Mouse (Mus musculus) left cerebral cortex, postnatal 36 days (tissue): ENCODE measurements around the gene Olfr92. TPM values are rescaled to one million over a fixed set of nuclear protein-coding genes. Genes with fewer than 3 reads are reported as not detected.
"Not testable (repeated sequence)": the region's sequence is repeated elsewhere in the genome, so short reads cannot be mapped to it uniquely, and the experiment has no call there.

Experiments used
- DNase-seq, 2 experiments: peaks; one replicate each; pipeline ENCODE4 v3.0.0; 2021 to 2022; ENCODE audit warnings: low spot score in 2 of 2, mixed read lengths in 1 of 2
- intact Hi-C: fragments of 180-260 bp; cut with DNase I; formaldehyde crosslinking; loops from one replicate; pipeline ENCODE4 v1.15.1; 2025
- total RNA-seq, 2 experiments: library from RNA; stranded (reverse); gene quantifications; 2 replicates each; pipeline ENCODE4 v1.2.3; 2021

Olfr92 gene
- not detected for total RNA-seq

DNA sequence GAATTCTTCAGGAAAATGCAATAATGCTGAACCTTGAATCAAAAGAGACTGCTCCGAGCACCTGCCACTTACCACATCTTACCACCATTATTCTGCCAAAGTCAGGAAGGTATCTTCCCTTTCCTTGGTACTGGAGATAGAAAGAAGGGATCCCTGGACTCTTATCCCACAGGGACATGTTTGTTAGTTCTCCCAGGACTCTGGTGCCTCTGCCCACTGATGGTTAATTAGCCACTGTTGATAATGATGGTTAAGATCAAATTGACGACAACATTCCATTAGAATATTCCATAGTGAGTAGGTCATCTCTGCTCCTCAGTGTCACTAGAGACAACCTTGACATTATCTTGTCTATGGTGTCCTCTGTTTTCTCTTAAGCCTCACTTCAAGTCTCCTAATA, at the start of gene Olfr92:
TSS of gene Olfr92 (minus strand) at position 101 of the 400 bp plus-strand sequence.
- intact Hi-C loops: loop anchor here (2.0 kb wide), 1 partner anchor 23 kb away; no protein-coding TSS in a partner anchor
- DNase-seq: no peak

DNA sequence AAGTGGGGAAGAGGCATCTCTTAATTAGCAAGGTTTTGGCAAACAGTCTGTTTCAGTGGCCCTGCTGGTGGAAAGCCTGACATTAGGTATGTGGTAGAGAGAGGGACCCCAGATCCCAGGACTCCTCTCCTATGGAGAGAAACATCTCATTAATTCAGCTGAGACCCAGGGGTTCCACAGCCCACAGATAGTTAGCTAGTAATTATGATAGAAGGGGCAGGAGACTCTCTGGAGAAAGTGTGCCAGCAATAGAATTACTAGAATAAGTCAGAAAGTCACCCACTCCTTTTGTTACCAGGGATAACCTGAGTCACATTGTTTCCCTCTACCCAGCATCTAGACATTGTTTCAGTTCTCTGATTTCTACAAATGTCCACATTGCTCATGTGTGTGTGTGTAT, 41.5 kb upstream of the Olfr92 start, which contains the start of gene Olfr93:
TSS of gene Olfr93 (minus strand) at position 101 of the 400 bp plus-strand sequence.
- DNase-seq: no peak
- intact Hi-C loops: no loop called here

DNA sequence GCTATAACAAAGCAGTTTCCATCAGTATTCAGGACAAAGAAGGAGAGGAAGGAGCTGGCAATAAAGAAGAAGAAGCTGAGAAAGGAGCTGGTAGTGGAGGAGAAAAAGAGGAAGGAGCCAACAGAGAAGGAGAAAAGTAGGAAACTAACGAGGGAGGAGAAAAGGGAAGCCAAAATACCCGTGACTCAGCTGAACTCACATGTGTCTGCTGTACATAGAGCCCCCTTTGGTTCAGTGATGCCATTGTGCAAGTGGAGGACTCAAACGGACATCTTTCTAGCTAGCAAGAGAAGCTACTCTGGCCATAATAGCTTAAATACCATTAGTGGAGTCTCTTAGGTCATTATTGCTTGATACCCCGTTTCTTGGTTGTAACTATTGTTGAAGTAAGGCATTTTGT, 11.5 kb upstream of the Olfr92 start:
- intact Hi-C loops, DNase-seq: not testable (repeated sequence)

DNA sequence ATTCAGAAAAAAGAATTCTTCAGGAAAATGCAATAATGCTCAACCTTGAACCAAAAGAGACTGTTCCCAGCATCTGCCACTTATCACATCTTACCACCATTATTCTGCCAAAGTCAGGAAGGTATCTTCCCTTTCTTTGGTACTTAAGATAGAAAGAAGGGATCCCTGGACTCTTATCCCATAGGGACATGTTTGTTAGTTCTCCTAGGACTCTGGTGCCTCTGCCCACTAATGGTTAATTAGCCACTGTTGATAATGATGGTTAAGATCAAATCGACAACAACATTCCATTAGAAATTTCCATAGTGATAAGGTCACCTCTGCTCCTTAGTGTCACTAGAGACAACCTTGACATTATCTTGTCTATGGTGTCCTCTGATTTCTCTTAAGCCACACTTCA, 21.7 kb downstream of the Olfr92 start, which contains the start of gene Olfr91:
TSS of gene Olfr91 (minus strand) at position 101 of the 400 bp plus-strand sequence.
- DNase-seq: no peak
- intact Hi-C loops: no loop called here

- DNase-seq: no peak
- intact Hi-C loops: no loop called here
Measured at GRCm38 (mm10) chr17:37093289-37093688, 26.6 kb downstream of the Olfr92 start.

- intact Hi-C loops: no loop called here
- no peak for DNase-seq
Measured at GRCm38 (mm10) chr17:37092198-37092597, 27.7 kb downstream of the Olfr92 start.

GRCm38 (mm10) chr17:37088399-37088798, 31.5 kb downstream of the Olfr92 start, which contains the start of gene Olfr90:
TSS of gene Olfr90 (minus strand) at chr17:37088499.
- DNase-seq: no peak
- intact Hi-C loops: no loop called here

DNA sequence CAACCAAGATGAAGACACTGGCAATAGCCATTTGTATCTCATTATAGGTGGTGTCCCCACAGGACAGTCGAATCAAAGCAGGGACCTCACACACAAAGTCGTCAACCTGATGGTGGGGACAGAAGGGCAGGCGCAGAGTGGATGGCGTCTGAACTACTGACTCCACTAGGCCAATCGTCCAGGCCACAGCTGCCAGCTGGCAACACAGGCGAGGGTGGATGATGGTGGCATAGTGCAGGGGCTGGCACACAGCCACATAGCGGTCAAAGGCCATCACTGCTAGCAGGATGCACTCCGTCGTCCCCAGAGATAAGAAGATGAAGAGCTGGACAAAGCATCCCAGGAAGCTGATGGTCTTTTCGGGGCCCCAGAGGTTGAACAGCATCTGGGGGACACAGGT, 34.3 kb downstream of the Olfr92 start:
- intact Hi-C loops: no loop called here
- DNase-seq: no peak

GRCm38 (mm10) chr17:37084632-37085031, 35.3 kb downstream of the Olfr92 start:
- DNase-seq: no peak
- intact Hi-C loops: no loop called here

DNA sequence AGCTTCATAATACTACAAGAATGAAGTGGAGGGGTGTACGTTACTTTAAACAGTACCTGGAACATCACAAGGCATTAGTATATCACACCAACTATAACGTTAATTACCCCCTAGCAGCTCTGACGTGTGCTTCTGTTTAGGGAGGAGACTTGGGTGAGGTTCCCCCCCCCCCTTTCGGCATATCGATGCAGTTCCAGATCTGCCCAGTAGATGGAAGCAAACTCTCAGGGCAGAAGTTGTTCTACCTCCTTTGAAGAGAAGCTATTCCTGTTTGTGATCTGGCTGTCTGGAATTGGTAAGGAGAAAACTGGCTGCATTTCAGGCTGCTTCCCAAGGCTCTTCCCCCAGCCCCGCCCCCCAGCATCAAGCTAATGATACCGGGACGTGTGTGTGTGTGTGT, 36.6 kb downstream of the Olfr92 start:
- peak in 1 of 2 experiments; percentile 24 for DNase-seq
- intact Hi-C loops: loop anchor here (2.0 kb wide), 1 partner anchor 119 kb away; no protein-coding TSS in a partner anchor

- no peak for DNase-seq
- intact Hi-C loops: loop anchor here (2.0 kb wide), 1 partner anchor 121 kb away; no protein-coding TSS in a partner anchor
Measured at GRCm38 (mm10) chr17:37081659-37082058, 38.2 kb downstream of the Olfr92 start.

DNA sequence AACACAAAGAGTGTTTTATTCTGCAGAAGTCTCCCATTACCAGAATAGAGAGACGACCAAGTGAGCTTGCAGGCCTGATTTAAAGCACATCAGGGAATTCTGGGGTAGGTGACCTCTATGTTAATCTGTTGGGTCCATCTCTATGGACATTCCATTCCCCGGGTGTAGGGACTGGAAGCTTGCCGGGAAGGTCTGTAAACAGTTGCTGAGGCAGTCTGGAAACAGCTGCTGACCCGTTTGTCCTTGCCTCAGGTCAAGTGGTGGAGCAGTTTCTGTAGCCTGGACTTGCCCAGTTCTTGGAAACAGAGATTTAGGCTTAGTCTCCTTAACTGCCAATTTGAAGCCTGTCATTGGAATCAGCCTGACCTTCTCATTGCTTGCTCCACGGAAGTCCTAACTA, 39.8 kb downstream of the Olfr92 start:
- DNase-seq: no peak

DNA sequence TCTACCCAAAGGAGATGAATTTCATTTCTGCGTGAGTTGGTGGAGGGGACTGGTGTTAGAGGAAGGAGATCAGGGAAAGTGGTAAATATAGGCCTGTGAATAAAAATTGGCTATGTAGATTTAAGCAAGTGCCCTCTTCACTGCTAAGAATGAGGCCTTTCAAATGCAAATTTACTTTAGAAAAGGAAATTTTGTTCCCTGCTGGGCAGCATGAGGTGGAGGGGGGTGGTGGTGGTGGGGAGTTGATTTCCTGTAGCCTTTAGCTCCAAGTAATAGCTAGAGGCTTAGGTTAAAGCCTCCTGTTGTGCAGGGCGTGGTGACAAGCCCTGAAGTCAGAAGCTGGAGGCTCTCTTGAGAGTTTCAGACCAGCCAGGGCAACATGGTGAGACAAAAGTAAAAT, 40.9 kb downstream of the Olfr92 start:
- intact Hi-C loops: no loop called here
- DNase-seq: no peak

More for the DNA sequence above, 39.8 kb downstream of the Olfr92 start:
- intact Hi-C loops: no loop called here

DNA sequence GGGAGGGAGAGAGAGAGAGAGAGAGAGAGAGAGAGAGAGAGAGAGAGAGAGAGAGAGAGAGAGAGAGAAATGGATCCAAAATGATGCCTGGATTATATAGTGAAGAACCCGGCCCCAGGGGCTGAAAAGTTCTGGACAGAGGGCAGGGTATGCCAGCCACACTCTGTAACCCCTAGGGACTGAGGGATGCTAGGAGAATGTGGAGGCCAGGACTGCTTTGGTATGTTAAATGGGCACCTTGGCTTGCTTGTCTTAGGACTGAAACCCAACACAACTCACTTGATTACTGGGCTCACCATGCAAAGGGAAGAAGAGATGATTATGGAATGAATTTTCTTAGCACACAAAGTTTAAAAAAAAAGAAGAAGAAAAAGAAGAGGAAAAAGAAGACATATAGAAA, 41.7 kb downstream of the Olfr92 start:
- no peak for DNase-seq
- intact Hi-C loops: no loop called here

- DNase-seq: no peak
- intact Hi-C loops: no loop called here
Measured at GRCm38 (mm10) chr17:37075766-37076165, 44.1 kb downstream of the Olfr92 start.

- DNase-seq: no peak
- intact Hi-C loops: no loop called here
Measured at GRCm38 (mm10) chr17:37075181-37075580, 44.7 kb downstream of the Olfr92 start.

DNA sequence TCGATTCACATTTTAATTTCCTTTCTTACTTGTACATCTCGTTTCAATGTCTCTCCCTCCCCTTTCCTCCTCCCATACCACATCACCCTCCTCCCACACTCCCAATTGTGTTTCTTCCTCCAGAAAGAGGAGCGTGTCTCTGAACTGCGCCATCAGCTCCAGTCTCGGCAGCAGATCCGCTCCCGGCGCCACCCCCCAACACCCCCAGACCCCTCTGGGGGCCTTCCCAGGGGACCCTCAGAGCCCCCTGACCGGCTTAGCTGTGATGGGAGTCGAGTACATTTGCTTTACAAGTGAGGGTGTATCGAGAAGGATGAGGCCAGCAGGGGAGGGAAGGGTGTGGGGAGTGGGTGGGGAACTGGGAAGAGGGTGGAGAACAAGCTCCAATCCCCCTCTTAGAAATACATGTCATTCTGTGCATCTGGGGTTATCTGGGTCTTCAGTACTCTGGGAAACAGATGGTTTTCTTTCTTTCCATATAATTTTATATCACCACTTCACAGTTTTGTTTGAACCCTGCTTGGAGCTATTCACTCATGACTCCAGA, 47.1 kb downstream of the Olfr92 start:
- peak in 1 of 2 experiments; percentile 44 for DNase-seq
- intact Hi-C loops: loop anchor here (2.0 kb wide), 2 partner anchors 14 to 22 kb away; no protein-coding TSS in a partner anchor

- no peak for DNase-seq
- intact Hi-C loops: loop anchor here (2.0 kb wide), 2 partner anchors 13 to 21 kb away; no protein-coding TSS in a partner anchor
Measured at GRCm38 (mm10) chr17:37072080-37072729, 47.7 kb downstream of the Olfr92 start.

DNA sequence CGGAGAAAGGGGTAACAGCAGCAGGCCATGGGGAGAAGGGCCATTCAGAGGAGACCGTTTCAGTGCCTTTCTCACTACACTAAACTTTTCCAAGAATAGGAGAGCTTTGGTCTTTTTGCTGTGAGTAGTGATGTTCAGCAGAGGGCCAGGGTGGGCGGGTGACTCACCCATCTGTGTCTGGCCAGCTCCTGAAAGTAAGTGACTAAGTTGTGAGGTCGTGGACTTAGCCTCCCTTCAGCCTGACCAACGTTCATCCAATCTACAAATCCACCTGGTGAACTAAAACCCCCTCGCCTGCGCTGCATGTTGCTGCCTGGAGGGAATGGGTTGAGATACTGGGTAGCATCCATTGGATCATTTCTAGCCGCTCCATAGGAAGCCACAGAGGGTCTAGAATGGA, 49.8 kb downstream of the Olfr92 start:
- intact Hi-C loops: no loop called here
- DNase-seq: no peak

DNA sequence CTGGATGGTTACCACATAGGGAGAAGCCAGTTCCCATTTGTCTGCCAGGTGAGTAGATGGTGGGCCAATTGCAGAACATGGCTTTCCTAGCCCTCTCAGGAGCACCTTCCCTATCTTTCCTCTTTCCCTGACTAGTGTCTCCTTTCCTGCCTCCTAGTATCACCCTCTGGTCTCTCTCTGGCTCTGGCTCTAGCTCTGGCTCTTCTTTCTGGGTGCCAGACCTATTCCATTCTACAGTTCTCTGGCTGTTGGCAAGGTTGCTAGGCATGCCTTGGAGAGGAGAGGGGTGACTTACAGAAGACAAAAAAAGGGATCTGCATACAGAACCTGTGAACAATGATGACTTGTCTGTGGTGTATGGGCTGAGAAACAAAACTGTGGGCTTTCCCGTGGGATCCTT, 52.0 kb downstream of the Olfr92 start:
- intact Hi-C loops: no loop called here
- no peak for DNase-seq

DNA sequence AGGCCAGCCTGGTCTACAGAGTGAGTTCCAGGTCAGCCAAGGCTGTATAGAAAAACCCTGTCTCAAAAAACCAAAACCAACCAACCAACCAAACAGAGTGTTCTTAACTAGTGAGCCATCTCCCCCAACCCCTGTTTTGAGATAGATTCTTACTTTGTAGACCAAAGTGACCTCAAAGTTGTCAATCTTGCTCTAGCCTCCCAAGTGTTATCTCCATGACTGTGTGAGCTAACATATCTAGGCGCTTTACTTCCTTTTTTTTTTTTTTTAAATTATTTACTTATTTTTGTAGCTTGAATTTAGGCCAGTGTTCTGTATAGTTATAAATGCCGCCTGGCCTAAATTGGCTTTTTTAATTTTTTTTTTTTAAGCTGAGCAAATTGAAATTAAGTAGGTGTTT, 53.9 kb downstream of the Olfr92 start:
- no peak for DNase-seq
- intact Hi-C loops: no loop called here
